Mouse (Mus musculus) adrenal gland, adult (tissue): ENCODE measurements at regions not wholly inside any gene's neighbourhood (a gene's known extent, or its start where the extent isn't known, plus 50 kb on each side); places are given as distances from the start of the nearest gene placed in this dataset.

Experiments used
- DNase-seq, 2 experiments: peaks; one replicate each; pipeline ENCODE4 v3.0.0; 2022 to 2023; ENCODE audit warnings: low spot score in 1 of 2; ENCODE audit not compliant: inconsistent age in 2 of 2

- no peak for DNase-seq
Measured at GRCm38 (mm10) chr16:78877941-78878340, 52.8 kb upstream of the Chodl start.

GRCm38 (mm10) chr16:78859006-78859405, 71.7 kb upstream of the Chodl start:
- DNase-seq, result no peak

DNA sequence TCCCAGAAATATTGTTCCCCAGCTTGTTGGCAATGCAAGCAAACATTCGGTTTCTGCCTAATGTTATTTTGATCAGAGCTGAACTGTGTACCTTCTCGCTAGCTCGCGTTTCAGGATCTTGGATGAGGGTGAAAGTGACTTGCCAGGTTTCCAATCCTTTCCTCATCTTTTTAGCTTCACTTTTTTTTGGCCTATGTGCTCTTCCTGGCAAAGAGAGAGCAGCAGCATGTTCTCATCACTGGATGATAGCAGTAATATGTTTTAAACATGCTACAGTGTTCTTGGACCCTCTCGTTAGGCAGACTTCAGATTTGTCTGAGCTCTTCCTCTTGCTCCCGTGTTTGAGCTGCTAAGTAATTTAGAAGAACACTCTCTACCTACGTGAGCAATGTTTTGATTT, 99.8 kb upstream of the Chodl start:
- DNase-seq, result no peak

DNA sequence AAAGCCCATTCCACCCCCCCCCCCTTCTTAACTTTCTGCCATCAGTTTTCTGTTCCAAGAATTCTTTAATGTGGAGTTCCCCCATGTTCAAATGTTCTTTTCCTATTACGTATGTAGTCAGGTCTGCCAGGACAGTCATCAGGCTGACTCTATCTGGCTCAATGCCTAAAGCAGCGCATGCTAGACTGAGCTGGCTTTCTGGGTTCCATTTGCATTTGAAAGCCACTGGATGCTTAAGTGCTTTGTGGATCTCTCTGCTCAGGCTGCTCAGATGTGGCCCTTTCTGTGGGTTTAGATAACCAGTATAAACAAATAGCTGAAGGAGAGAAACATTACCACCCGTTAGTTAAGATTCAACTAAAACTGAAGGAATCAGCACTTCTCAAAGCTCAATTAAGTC, 103.0 kb upstream of the Chodl start:
- peak in 1 of 2 experiments; percentile 18 for DNase-seq

DNA sequence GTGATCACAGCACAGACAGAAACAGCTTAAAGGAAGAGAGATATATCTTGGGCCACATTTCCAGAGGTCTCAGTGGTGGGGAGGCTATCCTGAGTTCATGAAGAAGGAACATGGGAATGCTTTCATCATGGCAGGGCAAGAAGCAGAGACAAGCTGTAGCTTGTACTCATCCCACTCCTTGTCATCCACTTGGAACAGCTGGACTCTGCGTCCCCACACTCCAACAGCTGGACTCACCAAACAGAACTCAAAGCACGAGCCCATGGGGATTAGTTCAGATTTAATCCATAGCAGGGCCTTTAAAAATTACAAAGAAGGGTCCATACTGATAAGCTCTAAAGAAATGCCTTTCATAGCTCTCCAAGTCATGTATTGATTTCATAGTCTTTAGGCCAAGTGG, 140.7 kb upstream of the Chodl start:
- no peak for DNase-seq

DNA sequence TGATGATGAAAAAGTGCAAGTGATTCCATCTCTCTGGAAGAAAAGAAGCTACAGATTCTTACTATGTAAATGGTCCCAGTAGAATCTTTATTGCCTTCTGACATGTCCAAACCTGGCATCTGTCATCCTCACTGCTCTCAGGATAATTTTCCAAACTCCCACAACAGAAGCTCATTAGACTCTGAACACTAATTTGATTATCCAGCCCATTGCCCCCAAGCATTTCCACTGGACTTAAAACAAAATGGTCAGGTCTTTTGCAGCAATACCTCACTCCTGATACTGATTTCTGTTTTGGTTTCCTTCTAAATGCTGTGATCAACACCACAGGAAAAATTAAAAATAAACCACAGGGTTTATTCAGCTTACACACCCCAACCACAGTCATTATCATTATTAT, 171.5 kb upstream of the Chodl start:
- no peak for DNase-seq

GRCm38 (mm10) chr16:78737902-78738301, 161.4 kb upstream of the D16Ertd472e start:
- no peak for DNase-seq

- DNase-seq, result no peak
Measured at GRCm38 (mm10) chr16:78730583-78731501, 154.3 kb upstream of the D16Ertd472e start.

- DNase-seq, result no peak
Measured at GRCm38 (mm10) chr16:78725541-78725940, 149.0 kb upstream of the D16Ertd472e start.

- DNase-seq, result no peak
Measured at GRCm38 (mm10) chr16:78709943-78710342, 133.4 kb upstream of the D16Ertd472e start.

DNA sequence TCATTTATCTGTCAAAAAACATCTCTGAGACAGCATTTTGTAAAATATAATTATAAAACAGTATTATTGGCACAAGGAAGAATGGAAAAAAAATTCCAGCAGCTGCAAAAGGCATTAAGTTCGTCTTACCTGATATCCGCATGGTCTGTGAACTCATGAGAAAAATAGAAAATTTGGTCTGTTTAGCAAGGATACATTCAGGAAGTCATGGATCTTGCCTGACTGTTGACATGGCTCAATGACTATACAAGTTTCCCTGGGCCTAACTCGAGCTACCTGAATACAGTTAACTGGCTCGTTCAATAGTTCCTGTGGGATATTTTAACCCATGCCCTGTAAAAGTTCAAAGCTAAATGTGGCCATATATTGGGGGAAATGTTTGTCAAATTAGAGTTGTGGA, 131.1 kb upstream of the D16Ertd472e start:
- DNase-seq, result no peak

DNA sequence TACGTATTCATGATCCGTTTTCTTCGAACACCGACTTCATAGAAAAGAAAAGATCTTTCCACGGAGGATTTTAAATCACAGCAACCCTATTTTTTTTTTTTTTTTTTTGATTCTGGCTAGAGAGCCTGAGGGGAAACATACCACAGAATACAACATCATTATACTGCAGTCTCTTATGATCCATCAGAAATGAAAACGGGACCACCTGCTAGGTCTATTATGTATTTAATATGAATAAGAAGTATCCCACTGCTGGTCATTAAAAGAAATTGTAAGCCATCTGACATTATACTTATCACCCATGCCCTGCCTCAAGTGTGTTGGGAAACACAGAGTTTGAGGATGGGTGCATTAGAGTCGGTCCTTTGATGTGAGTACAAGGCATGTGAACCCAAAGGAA, 130.7 kb upstream of the D16Ertd472e start:
- no peak for DNase-seq

- no peak for DNase-seq
Measured at GRCm38 (mm10) chr16:78697514-78698209, 121.2 kb upstream of the D16Ertd472e start.

- DNase-seq, result no peak
Measured at GRCm38 (mm10) chr16:78688251-78688650, 111.7 kb upstream of the D16Ertd472e start.

- DNase-seq, result no peak
Measured at GRCm38 (mm10) chr16:78685160-78685559, 108.7 kb upstream of the D16Ertd472e start.

DNA sequence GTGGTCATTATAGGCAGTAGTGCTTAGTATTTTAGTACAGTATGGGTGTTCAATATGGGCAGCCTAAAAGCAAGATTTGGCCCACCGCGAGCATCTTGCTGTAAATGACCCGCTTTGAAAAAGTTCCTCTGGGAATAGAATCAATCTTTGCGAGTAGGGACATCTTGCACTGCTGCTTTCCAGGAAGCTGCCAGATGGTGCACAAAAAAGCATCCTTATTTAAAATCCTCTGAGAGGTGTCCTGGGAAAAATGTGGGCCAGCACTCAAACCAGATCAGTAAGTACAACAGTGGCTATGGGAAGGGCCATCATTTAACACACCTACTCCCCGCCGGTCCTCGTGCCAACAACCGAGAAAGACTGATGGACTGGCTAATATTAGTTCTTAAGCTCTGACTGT, 107.5 kb upstream of the D16Ertd472e start:
- no peak for DNase-seq

DNA sequence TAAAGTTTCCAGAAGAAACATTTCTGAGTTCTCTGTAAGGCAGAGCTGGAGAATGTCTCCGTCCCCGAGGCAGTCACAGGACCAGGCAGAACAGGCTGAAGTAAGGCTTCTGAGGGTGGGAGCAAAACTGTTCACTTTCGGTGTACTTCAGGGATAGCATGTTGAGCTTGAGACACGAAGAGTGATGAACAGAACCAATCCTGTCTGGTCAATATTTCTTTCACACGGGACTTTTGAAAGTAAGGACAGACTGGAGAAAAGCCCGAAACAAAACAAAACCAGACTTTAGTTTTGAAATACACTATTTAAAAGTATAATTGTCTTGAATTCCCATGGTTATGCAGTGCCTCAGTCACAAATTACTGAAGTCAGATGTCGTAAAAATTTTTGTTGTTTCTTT, 84.6 kb upstream of the D16Ertd472e start:
- DNase-seq, result no peak

DNA sequence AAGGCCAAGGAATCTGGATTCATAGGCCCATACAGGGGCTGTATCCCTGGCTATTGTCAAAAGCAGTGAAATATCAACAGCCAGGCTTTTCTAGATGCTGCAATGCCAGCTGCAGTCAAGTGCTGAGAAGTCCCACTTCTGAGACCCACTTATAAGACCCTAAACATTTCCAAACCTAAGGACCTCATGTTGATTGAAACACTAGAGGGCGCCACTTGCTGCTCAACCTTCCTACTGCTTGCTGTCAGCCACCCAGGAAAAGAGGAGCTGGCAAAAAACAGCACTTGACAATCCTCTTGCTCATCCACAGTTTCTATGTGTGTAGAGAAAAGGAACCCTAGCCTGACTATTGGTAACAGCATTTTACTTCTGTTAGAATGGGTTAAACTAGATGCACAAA, 68.2 kb upstream of the D16Ertd472e start:
- peak in 1 of 2 experiments; percentile 57 for DNase-seq

DNA sequence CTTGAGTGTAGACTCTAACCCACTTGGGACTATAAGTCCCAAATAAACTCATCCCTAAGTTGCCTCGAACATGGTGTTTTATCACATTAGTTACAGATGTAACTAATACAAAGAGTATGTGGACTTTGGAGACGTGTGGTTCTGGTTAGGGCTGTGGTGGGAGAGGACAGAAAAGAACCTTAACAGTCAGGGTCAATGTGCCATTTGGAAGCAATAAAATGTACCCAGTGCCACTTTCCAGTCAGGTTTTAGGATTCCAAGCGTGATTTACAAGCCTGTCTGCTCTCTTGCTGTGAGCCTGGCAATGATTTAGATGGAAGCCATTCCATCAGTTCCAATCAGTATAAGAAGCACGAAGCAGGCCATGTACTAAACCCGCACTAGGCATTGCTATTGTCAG, 65.2 kb upstream of the D16Ertd472e start:
- DNase-seq, result no peak

DNA sequence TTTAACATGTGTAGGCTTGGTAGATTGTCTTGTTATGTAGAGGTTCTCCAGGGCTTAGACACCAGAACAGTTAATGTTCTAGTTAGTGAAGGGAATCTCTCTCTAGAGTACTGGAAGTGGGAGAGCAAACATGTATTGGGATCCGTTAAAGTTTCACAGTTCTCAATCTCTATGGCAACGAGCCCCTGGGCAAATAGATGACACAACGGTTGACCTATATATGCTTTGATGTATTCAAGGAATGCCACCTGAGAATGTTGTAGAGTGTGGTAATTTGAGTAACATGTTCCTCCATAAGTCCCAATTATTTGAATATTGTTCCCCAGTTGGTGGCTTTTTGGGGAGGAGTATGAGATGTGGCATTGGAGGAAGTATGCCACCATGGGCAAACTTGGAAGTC, 64.7 kb upstream of the D16Ertd472e start:
- no peak for DNase-seq

- no peak for DNase-seq
Measured at GRCm38 (mm10) chr16:78637452-78637851, 60.9 kb upstream of the D16Ertd472e start.

DNA sequence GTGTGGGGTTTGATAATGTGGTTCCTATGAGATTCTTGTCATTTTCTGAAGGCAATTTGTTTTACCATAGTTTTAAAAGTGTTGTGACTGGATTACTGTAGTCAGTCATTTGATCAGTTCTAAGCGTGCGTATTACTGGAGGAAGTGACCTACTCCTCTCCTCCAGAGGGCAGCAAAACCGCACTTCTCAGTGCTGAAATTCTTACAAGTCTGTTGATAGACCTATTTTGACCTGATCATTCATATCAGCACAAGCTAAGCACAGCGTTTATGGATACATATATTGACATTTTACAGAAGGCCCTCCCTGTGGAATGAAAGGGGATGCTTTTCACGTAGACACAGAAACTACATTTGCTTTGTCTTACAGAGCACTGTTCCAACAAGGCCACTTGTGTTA, 60.5 kb upstream of the D16Ertd472e start:
- peak in 1 of 2 experiments; percentile 66 for DNase-seq
